Mouse (Mus musculus) layer of hippocampus, adult 2 months (tissue): ENCODE measurements at regions not wholly inside any gene's neighbourhood (a gene's known extent, or its start where the extent isn't known, plus 50 kb on each side); places are given as distances from the start of the nearest gene placed in this dataset.
"Not testable (repeated sequence)": the region's sequence is repeated elsewhere in the genome, so short reads cannot be mapped to it uniquely, and the experiment has no call there.

ENCODE experiments used
- DNase-seq, 2 experiments: peaks; one replicate each; pipeline ENCODE4 v3.0.0; 2022; ENCODE audit warnings: low spot score in 2 of 2
- H3K27ac ChIP-seq: fragments of 200-600 bp; 2 replicates; pipeline ENCODE4 v1.8.1; 2022
- H3K4me3 ChIP-seq: fragments of 200-600 bp; 2 replicates; pipeline ENCODE4 v1.8.1; 2022; ENCODE audit warnings: mild to moderate bottlenecking
- CTCF ChIP-seq: fragments of 200-600 bp; conservative IDR thresholded peaks from 2 replicates; pipeline ENCODE4 v1.8.1; 2022; ENCODE audit warnings: antibody characterized with exemption, mild to moderate bottlenecking, moderate library complexity

DNA sequence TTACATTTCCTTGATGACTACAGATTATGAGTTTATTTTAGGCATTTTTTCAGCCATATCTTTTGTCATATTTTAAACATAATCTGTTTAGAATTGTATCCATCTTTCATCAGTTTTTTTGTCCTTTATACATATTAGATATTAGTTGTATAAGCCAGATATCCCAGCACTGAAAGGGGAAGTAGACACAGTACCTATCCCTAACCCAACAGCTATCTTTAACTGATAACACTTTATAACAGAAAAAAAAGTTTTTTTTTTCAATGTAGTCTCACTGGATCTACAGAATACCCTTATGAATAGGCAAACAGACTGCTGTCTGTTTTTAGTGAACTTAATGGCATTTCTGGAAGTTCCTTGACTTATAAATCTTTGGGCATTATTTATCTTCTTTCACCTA, 1152.1 kb upstream of the Fam98a start:
- DNase-seq: no peak
- Histone ChIP-seq H3K27ac (no peak overlapping the region), H3K4me3 (no peak overlapping the region)
- no peak for TF ChIP-seq CTCF

DNA sequence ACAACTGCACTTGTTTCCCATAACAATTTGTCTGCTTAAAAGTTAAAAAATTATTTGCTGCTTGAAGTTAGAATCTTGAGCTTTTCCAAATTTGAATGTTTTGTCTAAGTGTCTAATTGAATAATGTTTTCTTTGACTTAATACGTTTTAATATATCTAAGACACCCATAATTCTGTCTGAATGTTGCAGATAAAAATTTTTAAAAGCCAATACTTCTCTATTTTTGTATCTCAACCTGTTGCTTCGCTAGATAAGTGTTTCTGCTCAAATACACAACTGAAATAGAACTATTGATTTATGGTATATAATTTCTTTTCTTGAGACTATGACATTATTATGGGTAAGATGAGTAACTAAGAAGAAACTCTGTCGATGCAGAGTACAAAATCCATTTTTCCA, 1144.5 kb upstream of the Fam98a start:
- TF ChIP-seq CTCF: no peak
- no peak for DNase-seq
- no peak overlapping the region for H3K4me3 ChIP-seq

GRCm38 (mm10) chr17:76658056-76658455, 1106.3 kb upstream of the Fam98a start:
- H3K4me3 ChIP-seq: no peak overlapping the region
- DNase-seq: peak in 1 of 2 experiments; percentile 15
- no peak overlapping the region for H3K27ac ChIP-seq
- no peak for TF ChIP-seq CTCF

More for the DNA sequence above, 1144.5 kb upstream of the Fam98a start:
- H3K27ac ChIP-seq: no peak overlapping the region

DNA sequence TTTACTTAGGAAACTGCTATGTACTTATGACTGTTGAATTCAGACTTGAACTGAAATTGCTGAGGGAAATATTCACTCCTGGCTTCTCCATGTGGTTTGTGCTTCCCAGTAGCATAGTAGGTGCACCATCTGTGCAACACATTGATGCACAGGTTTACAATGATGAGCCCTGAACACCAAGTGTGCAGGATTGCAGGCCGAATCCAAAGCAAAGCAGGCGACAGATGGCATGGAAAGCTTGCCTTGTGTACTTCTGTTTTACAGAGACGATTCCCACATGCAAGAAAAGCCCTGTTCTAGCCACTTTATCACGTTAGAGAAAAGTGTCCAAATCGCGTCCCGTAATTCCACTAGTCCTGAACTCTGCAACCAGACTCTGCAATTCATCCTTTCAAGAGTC, 1074.2 kb upstream of the Fam98a start:
- no peak overlapping the region for H3K4me3 ChIP-seq
- peak overlapping the region; percentile 59; the same call in 1 of the 2 replicates for H3K27ac ChIP-seq
- DNase-seq: peak; percentile 68 to 74
- no peak for TF ChIP-seq CTCF

- Histone ChIP-seq H3K27ac (no peak overlapping the region), H3K4me3 (no peak overlapping the region)
- TF ChIP-seq CTCF: no peak
- DNase-seq: no peak
Observed at GRCm38 (mm10) chr17:76605237-76605636, 1053.5 kb upstream of the Fam98a start.

DNA sequence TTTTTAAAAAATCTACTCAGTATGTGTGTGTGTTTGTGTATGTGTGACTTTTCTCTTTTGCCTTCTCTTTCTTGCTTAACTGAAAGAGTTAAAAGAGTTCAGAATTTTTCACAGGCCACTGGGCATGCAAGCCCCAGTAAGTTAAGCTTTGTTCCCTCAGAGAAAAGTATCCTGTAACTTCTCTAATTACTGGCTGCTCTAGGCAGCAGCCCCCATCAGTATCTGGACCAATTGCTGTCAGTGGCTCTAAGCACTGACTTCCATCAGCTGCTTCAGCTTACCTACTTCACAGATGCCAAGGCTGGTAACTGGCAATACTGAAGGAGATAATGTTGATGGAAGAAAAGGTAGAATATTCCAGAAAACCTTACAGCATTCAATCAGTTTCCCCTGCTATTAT, 1026.6 kb upstream of the Fam98a start:
- Histone ChIP-seq H3K27ac (no peak overlapping the region), H3K4me3 (no peak overlapping the region)
- no peak for TF ChIP-seq CTCF
- DNase-seq: no peak

DNA sequence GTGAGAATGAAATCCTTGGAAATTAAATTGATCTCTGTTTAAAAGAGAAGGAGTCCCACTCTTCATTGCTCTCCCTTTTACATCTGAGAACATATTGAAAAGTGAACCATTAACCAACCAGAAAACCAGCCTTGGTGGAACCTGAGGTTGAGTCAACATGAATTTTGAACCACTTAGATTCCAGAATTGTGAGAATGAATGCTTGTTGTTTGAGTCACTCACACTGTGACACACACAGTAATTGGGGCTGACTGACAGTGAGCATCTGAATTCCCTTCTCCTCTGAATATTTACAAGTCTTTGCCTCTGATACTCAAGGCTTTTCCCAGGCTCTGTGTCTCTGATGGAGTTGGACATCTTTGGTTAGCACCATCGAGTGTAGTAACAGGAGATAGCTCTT, 1008.0 kb upstream of the Fam98a start:
- no peak for DNase-seq
- Histone ChIP-seq H3K4me3 (no peak overlapping the region), H3K27ac (no peak overlapping the region)
- TF ChIP-seq CTCF: no peak

- Histone ChIP-seq H3K4me3 (no peak overlapping the region), H3K27ac (no peak overlapping the region)
- TF ChIP-seq CTCF: no peak
- no peak for DNase-seq
Observed at GRCm38 (mm10) chr17:76545566-76545965, 993.8 kb upstream of the Fam98a start.

GRCm38 (mm10) chr17:76535772-76536171, 984.0 kb upstream of the Fam98a start:
- no peak for DNase-seq

DNA sequence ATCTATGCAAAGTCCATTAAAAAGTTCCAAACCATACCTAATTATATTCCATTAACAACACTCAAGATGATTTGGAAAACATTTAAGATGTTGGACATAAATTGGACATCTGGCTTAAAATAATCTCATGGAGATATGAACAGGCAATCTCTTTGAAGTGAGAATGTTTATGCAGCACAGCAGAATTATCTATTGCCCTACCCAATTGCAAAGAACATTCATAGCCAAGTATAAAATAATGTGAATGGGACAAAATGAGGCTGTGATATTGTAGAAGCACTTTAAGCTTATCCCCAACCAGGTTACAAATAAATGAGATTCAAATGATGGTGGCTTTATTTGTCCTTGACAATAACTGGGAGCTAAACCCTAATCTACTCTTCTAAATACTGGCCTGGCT, 950.0 kb upstream of the Fam98a start:
- Histone ChIP-seq H3K4me3 (no peak overlapping the region), H3K27ac (no peak overlapping the region)
- TF ChIP-seq CTCF: no peak
- no peak for DNase-seq

More at GRCm38 (mm10) chr17:76535772-76536171, 984.0 kb upstream of the Fam98a start:
- no peak overlapping the region for H3K4me3 ChIP-seq
- TF ChIP-seq CTCF: no peak
- H3K27ac ChIP-seq: no peak overlapping the region

DNA sequence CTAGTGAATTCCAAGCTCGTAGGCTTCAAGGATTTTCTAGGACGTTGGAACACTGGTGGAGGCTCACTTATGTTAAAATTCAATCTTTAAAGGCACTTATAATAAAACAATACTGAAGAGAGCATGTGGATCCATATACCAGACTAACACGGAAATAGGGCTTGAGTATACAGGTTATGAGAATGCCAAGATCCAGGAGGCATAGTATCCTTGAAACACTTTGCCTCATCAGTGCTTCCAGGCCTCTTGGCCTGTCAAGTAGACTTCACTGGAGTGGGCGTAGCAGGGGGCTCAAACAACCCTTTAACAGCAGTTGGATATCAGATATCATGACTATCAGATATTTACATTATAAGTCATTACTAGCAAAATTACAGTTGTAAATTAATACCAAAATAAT, 948.7 kb upstream of the Fam98a start:
- Histone ChIP-seq H3K4me3 (no peak overlapping the region), H3K27ac (no peak overlapping the region)
- no peak for TF ChIP-seq CTCF
- no peak for DNase-seq

DNA sequence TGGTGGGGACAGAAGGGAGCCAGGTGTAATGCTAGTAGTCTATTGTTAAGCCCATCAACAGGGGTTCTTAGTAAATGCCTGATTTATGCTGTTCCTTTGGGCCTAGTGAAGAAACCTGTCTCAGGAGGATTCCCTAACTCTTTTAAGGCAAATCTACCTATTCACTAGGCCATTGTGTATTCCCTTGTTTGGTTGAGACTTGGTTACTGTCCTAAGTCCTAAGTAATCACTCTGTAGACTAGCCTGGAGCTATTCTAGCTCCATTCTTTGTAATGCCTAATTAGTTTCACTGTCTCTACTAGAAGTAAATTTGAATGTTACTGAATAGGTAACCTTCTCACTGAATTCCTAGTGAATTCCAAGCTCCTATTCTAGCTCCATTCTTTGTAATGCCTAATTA, 948.2 kb upstream of the Fam98a start:
- H3K27ac ChIP-seq, DNase-seq, H3K4me3 ChIP-seq: not testable (repeated sequence)

DNA sequence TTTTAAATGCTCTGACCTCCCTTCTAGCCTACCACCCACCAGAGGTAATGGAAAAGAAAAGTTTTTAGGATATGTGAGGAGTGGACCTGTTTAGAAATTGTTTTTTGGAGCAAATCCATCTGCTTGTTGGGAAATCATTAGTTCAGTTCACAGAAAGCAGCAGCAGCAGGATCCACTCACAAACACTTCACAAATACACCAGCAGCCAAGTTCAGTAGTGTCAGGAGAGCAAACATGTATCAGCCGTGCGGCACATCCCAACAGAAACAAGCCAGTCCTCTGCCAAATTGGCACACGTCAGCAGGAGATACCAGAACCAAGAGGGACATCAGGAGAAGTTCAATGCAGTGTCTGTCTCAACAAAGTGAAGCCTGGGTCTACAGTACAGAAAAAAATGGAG, 935.6 kb upstream of the Fam98a start:
- no peak overlapping the region for H3K27ac ChIP-seq
- no peak for TF ChIP-seq CTCF
- no peak overlapping the region for H3K4me3 ChIP-seq
- DNase-seq: no peak

GRCm38 (mm10) chr17:76484130-76484529, 932.4 kb upstream of the Fam98a start:
- Histone ChIP-seq H3K4me3 (no peak overlapping the region), H3K27ac (no peak overlapping the region)
- TF ChIP-seq CTCF: no peak
- DNase-seq: no peak

DNA sequence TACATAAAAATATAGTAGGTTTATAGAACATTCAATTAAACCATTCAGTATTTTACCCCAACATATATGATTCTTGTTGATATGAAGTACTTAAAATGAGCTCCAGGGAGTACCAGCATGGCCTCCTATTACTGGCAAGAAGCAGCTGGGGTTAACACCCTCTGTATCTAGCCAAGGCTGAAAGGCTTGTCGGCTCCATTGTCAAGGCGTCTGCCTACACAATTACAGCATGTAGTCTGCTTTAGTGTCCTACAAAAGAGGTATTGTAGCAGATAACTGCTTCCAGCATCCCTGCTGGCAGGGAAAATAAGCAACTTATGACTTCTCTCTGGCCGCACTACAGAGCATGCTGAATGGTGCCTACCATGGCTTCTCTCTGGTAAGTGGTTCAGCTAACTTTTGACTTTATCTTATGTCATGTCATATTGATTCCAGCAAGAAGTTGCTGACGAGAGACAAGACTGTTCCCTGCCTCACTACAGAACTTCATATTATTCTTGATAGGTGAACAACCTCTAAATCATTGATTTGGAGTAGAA, 899.6 kb upstream of the Fam98a start:
- H3K4me3 ChIP-seq: no peak overlapping the region
- no peak for DNase-seq
- TF ChIP-seq CTCF: no peak
- H3K27ac ChIP-seq: no peak overlapping the region
